Mouse (Mus musculus) hindlimb bud, embryonic 11.5 days (tissue): ENCODE data around the gene Pfkfb3.

ENCODE experiments used
- DNase-seq: peaks from one replicate; pipeline ENCODE4 v3.0.0-alpha.2; 2012; ENCODE audit warnings: low read depth, low spot score; ENCODE audit errors: extremely low spot score

The Pfkfb3 gene

GRCm38 (mm10) chr2:11553471-11554400 is at the start of gene Pfkfb3:
Gene Pfkfb3, minus strand, starts transcription at chr2:11554077.
- no peak for DNase-seq

GRCm38 (mm10) chr2:11602506-11603489 is 48.9 kb upstream of the Pfkfb3 start:
- DNase-seq = peak; percentile 79

- DNase-seq = no peak
These were observed 47.9 kb upstream of the Pfkfb3 start for GRCm38 (mm10) chr2:11601795-11602194.

GRCm38 (mm10) chr2:11597906-11598305 is 44.0 kb upstream of the Pfkfb3 start:
- DNase-seq = no peak

GRCm38 (mm10) chr2:11596690-11597089 is 42.8 kb upstream of the Pfkfb3 start:
- DNase-seq = no peak

GRCm38 (mm10) chr2:11587996-11588395 is 34.1 kb upstream of the Pfkfb3 start:
- no peak for DNase-seq

- DNase-seq = no peak
These were observed 25.5 kb upstream of the Pfkfb3 start for GRCm38 (mm10) chr2:11579399-11579798.

GRCm38 (mm10) chr2:11578187-11578586 is 24.3 kb upstream of the Pfkfb3 start:
- DNase-seq = no peak

- no peak for DNase-seq
These were observed 19.8 kb upstream of the Pfkfb3 start for GRCm38 (mm10) chr2:11573684-11574083.

GRCm38 (mm10) chr2:11571004-11571535 is 17.2 kb upstream of the Pfkfb3 start:
- no peak for DNase-seq

- DNase-seq = no peak
These were observed 14.6 kb upstream of the Pfkfb3 start for GRCm38 (mm10) chr2:11568471-11568870.

GRCm38 (mm10) chr2:11567781-11568362 is 14.0 kb upstream of the Pfkfb3 start:
- DNase-seq = no peak

- no peak for DNase-seq
These were observed 13.0 kb upstream of the Pfkfb3 start for GRCm38 (mm10) chr2:11566898-11567297.

- DNase-seq = no peak
These were observed 12.4 kb upstream of the Pfkfb3 start for GRCm38 (mm10) chr2:11566241-11566640.

- DNase-seq = no peak
These were observed 10.9 kb upstream of the Pfkfb3 start for GRCm38 (mm10) chr2:11564768-11565167.

- DNase-seq = no peak
These were observed 9.4 kb upstream of the Pfkfb3 start for GRCm38 (mm10) chr2:11563256-11563655.

GRCm38 (mm10) chr2:11558654-11559053 is 4.8 kb upstream of the Pfkfb3 start:
- no peak for DNase-seq

GRCm38 (mm10) chr2:11557244-11557643 is 3.4 kb upstream of the Pfkfb3 start:
- DNase-seq = no peak

GRCm38 (mm10) chr2:11555316-11555715 is 1.4 kb upstream of the Pfkfb3 start:
- DNase-seq = no peak

GRCm38 (mm10) chr2:11552966-11553451 is 868 bp downstream of the Pfkfb3 start:
- no peak for DNase-seq
